Mouse (Mus musculus): ENCODE results near the gene Kdm7a. TPM values are rescaled to one million over a fixed set of nuclear protein-coding genes. Genes with fewer than 3 reads are reported as not detected.

The Kdm7a gene
- polyA plus RNA-seq, 1 experiment: 13.1 TPM

DNA sequence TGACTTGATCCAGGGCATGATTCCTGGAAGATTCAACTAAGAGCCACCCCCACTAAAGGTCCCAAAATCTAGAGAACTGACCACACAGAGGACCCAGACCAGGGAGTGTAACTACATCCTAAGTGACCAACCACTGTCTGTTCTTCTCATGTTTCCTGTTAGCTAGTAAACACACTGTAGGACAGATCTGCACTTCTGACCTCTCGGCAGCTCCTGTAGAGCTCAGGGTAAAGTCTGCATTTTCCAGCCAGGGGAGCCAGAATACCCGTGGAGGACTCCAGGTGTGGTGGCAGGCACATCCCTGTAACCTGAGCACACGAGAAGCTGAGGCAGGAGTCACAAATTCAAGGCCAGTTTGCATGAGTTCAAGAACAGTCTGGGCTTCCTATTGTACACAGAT is 31.3 kb upstream of the Kdm7a start:
- TF ChIP-seq CTCF (IDR thresholded peaks at IDR 0.05; ENCODE audit: extremely low read depth, insufficient read depth, low read length) (no peak), POLR2A (IDR thresholded peaks at IDR 0.05; ENCODE audit: extremely low read depth, insufficient read depth, low read length) (no peak)
- Histone ChIP-seq H3K27ac (ENCODE audit: insufficient read depth, low read length) (no peak overlapping the region), H3K4me1 (ENCODE audit: control insufficient read depth, insufficient read depth, low read length) (peaks cover 3% of the 10 kb centered on the region), H3K4me3 (ENCODE audit: insufficient read depth, low read length) (no peak overlapping the region)

GRCm38 (mm10) chr6:39232617-39233016 is 26.0 kb upstream of the Kdm7a start:
- H3K4me1 ChIP-seq (ENCODE audit: control insufficient read depth, insufficient read depth, low read length): no peaks in the 10 kb centered on the region
- no peak for TF ChIP-seq POLR2A (IDR thresholded peaks at IDR 0.05; ENCODE audit: extremely low read depth, insufficient read depth, low read length)
- TF ChIP-seq CTCF (IDR thresholded peaks at IDR 0.05; ENCODE audit: extremely low read depth, insufficient read depth, low read length): no peak
- no peak overlapping the region for H3K27ac ChIP-seq (ENCODE audit: insufficient read depth, low read length)
- H3K4me3 ChIP-seq (ENCODE audit: insufficient read depth, low read length): no peak overlapping the region

- TF ChIP-seq CTCF (IDR thresholded peaks at IDR 0.05; ENCODE audit: extremely low read depth, insufficient read depth, low read length) (no peak), POLR2A (IDR thresholded peaks at IDR 0.05; ENCODE audit: extremely low read depth, insufficient read depth, low read length) (no peak)
- Histone ChIP-seq H3K4me1 (ENCODE audit: control insufficient read depth, insufficient read depth, low read length) (0 out of 2 replicates have a peak, but pooled peaks cover 3% of the 10 kb centered on the region), H3K27ac (ENCODE audit: insufficient read depth, low read length) (no peak overlapping the region), H3K4me3 (ENCODE audit: insufficient read depth, low read length) (no peak overlapping the region)
Observed at GRCm38 (mm10) chr6:39230664-39231063, 24.1 kb upstream of the Kdm7a start.

DNA sequence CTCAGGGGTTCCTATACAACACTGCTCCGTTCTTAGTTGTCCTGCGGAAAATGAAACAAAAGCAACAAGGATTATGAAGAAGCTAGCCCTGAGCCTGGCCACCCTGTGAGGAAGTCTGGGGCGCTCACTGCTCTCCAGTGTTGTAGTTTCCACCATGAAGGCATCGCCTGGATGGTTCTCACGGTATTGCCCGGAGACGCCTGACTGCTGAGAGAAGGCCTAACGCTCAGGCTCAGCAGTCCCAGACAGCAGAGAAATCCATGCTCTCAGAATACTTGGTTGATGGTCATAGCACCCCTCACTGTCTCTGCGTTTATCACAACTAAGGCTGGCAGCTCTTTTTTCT is 20.0 kb upstream of the Kdm7a start:
- no peak for TF ChIP-seq CTCF (IDR thresholded peaks at IDR 0.05; ENCODE audit: extremely low read depth, insufficient read depth, low read length)
- no peak for TF ChIP-seq POLR2A (IDR thresholded peaks at IDR 0.05; ENCODE audit: extremely low read depth, insufficient read depth, low read length)
- H3K27ac ChIP-seq (ENCODE audit: insufficient read depth, low read length): no peak overlapping the region
- H3K4me3 ChIP-seq (ENCODE audit: insufficient read depth, low read length): no peak overlapping the region
- 0 out of 2 replicates have a peak, but pooled peaks cover 3% of the 10 kb centered on the region for H3K4me1 ChIP-seq (ENCODE audit: control insufficient read depth, insufficient read depth, low read length)

DNA sequence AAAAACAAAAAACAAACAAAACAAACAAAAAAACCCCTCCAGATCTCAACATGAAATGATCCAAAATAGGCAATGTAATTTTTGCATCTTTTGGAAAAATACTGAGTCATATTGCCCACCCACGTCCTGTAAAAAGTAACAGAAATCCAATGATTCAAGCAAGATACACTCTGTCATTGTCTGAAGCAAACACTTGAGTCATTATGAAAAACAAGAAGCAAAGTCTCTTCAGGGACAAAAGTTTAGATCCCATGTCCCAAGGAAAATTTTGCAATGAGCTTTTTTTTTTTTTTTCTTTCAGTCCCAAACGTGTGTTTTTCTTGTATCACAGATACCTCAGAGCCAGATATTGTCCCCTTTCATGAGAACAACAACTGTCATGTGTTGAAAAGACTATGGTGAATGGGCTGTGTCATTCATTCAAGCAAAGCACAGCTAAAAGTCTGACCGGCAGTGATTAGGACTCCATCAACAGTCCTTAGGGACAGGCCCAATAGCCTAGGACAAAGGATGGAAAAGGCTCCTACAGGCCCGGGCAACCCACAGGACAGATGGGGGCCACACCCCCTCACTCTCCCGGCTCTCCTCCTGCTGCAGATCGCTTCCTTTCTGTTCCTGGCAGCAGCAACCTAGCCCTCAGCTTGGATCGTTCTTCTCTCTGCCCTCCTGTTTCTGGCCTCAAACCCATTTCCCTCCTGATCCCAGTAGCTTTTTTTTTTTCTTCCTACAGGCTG is 19.5 kb upstream of the Kdm7a start:
- TF ChIP-seq POLR2A (IDR thresholded peaks at IDR 0.05; ENCODE audit: extremely low read depth, insufficient read depth, low read length): no peak
- no peak for TF ChIP-seq CTCF (IDR thresholded peaks at IDR 0.05; ENCODE audit: extremely low read depth, insufficient read depth, low read length)
- H3K27ac ChIP-seq (ENCODE audit: insufficient read depth, low read length): no peak overlapping the region
- 0 out of 2 replicates have a peak, but pooled peaks cover 3% of the 10 kb centered on the region for H3K4me1 ChIP-seq (ENCODE audit: control insufficient read depth, insufficient read depth, low read length)
- H3K4me3 ChIP-seq (ENCODE audit: insufficient read depth, low read length): no peak overlapping the region

DNA sequence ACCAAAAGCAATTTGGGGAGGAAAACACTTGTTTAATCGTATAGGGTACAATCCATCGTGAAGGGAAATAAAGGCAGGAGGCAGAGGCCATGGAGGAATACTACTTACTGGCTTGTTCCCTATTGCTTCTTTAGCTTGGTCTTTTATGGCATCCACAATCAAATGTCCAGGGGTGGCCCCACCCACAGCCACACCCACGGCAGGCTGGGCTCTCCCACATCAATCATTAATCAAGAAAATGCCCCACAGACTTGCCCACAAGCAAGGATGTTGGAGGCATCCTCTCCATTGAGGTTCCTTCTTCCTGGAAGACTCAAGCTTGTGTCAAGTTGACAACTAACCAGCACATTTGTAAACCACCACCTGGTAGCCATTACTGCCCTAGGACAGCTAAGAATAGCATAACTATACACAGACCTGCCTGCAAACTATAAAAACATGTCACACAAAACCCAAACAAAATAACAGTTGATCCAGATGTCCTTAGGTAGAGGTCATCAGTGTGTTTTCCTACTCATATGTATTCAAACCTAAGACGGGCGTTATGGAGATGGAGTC is 16.8 kb upstream of the Kdm7a start:
- Histone ChIP-seq H3K27ac (ENCODE audit: insufficient read depth, low read length) (no peak overlapping the region), H3K4me1 (ENCODE audit: control insufficient read depth, insufficient read depth, low read length) (0 out of 2 replicates have a peak, but pooled peaks cover 3% of the 10 kb centered on the region), H3K4me3 (ENCODE audit: insufficient read depth, low read length) (no peak overlapping the region)
- TF ChIP-seq POLR2A (IDR thresholded peaks at IDR 0.05; ENCODE audit: extremely low read depth, insufficient read depth, low read length): no peak
- no peak for TF ChIP-seq CTCF (IDR thresholded peaks at IDR 0.05; ENCODE audit: extremely low read depth, insufficient read depth, low read length)

DNA sequence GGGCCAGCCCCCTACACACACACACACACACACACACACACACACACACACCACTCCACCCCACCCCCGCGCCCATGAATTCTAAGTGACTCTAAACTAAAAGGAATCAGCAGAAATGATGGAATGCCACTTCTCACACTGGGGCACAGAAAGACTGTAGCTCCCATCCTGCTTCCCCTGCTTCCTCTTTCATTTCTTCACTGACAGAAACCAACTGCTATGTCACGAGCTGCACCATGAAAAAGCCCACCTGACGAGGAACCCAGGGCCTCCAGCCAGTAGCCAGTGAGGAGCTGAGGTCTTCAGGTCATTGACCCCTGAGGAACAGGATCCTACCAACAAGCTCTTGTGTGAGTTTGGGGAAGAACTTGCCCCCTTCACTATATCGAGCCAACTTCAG is 15.9 kb upstream of the Kdm7a start:
- no peak overlapping the region for H3K27ac ChIP-seq (ENCODE audit: insufficient read depth, low read length)
- no peak for TF ChIP-seq POLR2A (IDR thresholded peaks at IDR 0.05; ENCODE audit: extremely low read depth, insufficient read depth, low read length)
- no peak for TF ChIP-seq CTCF (IDR thresholded peaks at IDR 0.05; ENCODE audit: extremely low read depth, insufficient read depth, low read length)
- H3K4me3 ChIP-seq (ENCODE audit: insufficient read depth, low read length): no peak overlapping the region
- 0 out of 2 replicates have a peak, but pooled peaks cover 3% of the 10 kb centered on the region for H3K4me1 ChIP-seq (ENCODE audit: control insufficient read depth, insufficient read depth, low read length)

GRCm38 (mm10) chr6:39217961-39218360 is 11.4 kb upstream of the Kdm7a start:
- no peak for TF ChIP-seq CTCF (IDR thresholded peaks at IDR 0.05; ENCODE audit: extremely low read depth, insufficient read depth, low read length)
- TF ChIP-seq POLR2A (IDR thresholded peaks at IDR 0.05; ENCODE audit: extremely low read depth, insufficient read depth, low read length): no peak
- no peak overlapping the region for H3K4me3 ChIP-seq (ENCODE audit: insufficient read depth, low read length)
- no peaks in the 10 kb centered on the region for H3K4me1 ChIP-seq (ENCODE audit: control insufficient read depth, insufficient read depth, low read length)
- H3K27ac ChIP-seq (ENCODE audit: insufficient read depth, low read length): no peak overlapping the region

DNA sequence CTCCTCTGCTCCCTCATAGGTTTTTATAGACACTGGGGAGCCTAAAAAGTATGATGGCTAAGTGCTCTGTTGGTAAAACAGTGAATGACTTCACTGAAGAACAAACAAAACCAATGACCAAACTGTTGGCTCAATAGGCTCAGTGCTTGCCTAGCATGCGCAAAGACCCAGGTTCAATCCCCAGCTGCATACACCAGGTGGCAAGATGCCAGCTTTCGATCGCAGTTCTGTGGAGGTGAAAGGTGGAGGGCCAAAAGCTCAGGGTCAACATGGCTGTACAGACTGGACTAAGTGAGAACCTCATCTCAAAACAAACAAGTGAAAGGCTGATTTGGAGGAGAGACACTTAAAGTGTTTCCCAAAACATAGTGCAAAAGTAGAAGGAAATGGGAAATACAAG is 10.5 kb upstream of the Kdm7a start:
- Histone ChIP-seq H3K4me1 (ENCODE audit: control insufficient read depth, insufficient read depth, low read length) (no peaks in the 10 kb centered on the region), H3K4me3 (ENCODE audit: insufficient read depth, low read length) (no peak overlapping the region), H3K27ac (ENCODE audit: insufficient read depth, low read length) (no peak overlapping the region)
- TF ChIP-seq CTCF (IDR thresholded peaks at IDR 0.05; ENCODE audit: extremely low read depth, insufficient read depth, low read length) (no peak), POLR2A (IDR thresholded peaks at IDR 0.05; ENCODE audit: extremely low read depth, insufficient read depth, low read length) (no peak)
